Mouse (Mus musculus) spleen, adult 2 months (tissue): Measurements from ENCODE around the gene Pcbp3.

Source experiments
- CTCF ChIP-seq: fragments of 200-500 bp; IDR thresholded peaks from 2 replicates; pipeline ENCODE4 v1.5.1; 2011; ENCODE audit warnings: mild to moderate bottlenecking, inconsistent platforms; ENCODE audit not compliant: insufficient read depth, insufficient read length, insufficient replicate concordance; ENCODE audit errors: extremely low read depth
- POLR2A ChIP-seq: fragments of 200-500 bp; IDR thresholded peaks from 2 replicates; pipeline ENCODE4 v1.6.1; 2011; ENCODE audit warnings: low read depth, low read length, inconsistent platforms

DNA sequence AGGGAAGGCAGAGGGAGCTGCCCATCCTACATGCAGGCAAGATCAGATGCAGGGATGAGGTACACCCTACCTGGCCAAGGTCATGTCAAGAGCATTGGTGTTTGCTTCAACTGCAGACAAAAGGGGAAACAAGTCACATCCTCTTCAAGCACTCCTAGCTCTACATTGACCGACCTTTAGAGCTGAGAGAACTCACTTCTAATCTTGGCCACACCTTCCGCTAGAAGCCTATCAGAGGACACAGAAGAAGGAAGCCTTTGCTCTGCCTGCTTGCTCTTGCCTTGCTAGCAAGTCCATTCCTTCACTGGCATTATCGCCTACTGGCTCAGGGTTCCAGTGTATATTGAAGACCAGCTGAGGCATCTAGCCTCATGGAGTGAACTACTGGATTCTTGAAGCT, 119.6 kb downstream of the Pcbp3 start:
- TF ChIP-seq CTCF (no peak), POLR2A (no peak)
